Mouse (Mus musculus): ENCODE results near the gene E030018B13Rik. TPM values are rescaled to one million over a fixed set of nuclear protein-coding genes. Genes with fewer than 3 reads are reported as not detected.

The E030018B13Rik gene
- polyA plus RNA-seq, 1 experiment from 2014 or later = not detected

DNA sequence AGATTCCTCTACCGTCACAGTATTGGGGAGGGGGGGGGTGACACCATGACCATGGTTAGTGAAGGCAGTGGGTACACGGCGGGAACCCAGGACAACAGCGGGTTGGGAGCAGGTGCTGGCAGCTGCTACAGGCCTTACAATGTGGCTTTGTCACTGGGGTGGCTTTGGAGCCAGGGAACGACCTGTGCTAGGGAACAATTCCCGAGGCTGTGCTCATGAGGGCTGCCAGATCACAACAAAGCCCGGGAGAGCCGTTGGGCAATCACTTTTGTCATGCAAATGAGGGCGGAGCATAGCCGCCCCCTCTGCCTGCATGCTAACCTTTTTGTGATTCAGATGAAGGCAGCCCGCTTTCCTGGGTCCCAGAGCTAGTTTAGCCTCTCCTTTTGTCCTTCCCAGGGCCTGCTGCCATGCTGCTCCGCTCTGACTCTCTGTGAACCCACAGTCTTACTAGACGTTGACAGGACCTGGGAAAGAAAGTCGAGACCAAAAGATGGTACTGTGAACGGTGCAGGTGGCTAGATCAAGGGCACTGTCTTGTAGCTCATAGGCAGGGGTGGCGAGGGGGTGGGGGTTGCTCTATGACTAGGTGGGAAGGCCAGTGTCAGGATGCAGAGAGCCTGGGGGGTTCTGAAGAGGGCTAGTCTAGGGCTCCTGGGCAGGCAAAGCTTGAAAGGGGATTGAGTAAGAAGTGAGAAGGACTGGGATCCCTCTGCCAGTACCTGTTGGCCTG, 40.5 kb downstream of the E030018B13Rik start:
- Histone ChIP-seq H3K9me3 (replicated peaks; ENCODE audit: control insufficient read depth, low read length) (no peaks in the 10 kb centered on the region), H3K27ac (ENCODE audit: low read depth, low read length) (peak overlapping the region; percentile 98), H3K4me2 (ENCODE audit: low read length) (peak overlapping the region; percentile 4; the same call in 1 of the 2 replicates), H3K27me3 (replicated peaks; ENCODE audit: control insufficient read depth, insufficient read depth, low read length) (no peaks in the 10 kb centered on the region), H3K36me3 (ENCODE audit: control insufficient read depth, insufficient read depth, low read length) (no peaks in the 10 kb centered on the region), H3K4me1 (ENCODE audit: control insufficient read depth, insufficient read depth, low read length) (peaks cover 34% of the 10 kb centered on the region), H3K9ac (ENCODE audit: low read length) (peak overlapping the region; percentile 2; the same call in 1 of the 2 replicates), H3K4me3 (ENCODE audit: low read depth, low read length) (no peak overlapping the region)
- ATAC-seq (peak; percentile 93), DNase-seq (ENCODE audit: low spot score) (peak; percentile 95)
- WGBS = 3% methylated on average over 16 of the region's 16 CpGs

DNA sequence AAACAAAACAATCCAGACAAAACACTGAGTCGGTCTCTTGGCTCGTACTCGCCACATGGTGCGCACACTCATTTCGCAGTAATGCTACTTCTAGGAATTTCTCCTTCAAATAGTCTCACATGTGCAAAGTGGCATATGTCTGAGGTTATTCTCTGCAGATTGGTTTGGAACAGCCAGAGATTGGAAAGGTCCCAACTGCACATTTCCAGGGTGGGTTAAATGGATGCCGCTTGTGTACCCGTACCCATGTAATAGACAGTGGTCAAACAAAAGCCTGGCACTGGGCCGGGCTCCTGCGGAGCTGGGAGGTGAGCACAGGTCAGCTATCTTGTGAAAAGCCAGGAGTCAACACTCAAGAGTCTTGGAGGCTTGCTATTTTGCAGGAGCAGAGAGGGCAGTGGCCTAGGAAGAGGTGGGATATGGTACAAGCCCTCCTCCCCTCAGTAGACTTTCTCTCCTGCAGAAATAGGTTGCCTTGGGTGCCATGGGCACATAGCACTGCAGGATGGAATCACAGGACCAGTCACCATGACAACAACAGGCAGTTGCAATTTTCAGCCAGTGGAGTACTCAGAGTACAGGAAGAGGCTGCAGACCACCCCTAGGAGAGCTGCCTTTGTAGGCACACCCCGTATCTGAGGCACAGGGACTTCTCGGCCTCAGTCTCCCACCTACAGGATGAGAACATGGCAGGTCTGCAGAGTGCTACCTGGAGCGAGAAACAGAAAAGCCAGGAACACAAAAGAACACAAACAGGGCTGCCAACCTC, 41.4 kb downstream of the E030018B13Rik start:
- DNase-seq (ENCODE audit: low spot score) (peak; percentile 76), ATAC-seq (peak; percentile 52)
- H3K4me2 ChIP-seq (ENCODE audit: low read length) = peak overlapping the region; percentile 4; the same call in 1 of the 2 replicates

DNA sequence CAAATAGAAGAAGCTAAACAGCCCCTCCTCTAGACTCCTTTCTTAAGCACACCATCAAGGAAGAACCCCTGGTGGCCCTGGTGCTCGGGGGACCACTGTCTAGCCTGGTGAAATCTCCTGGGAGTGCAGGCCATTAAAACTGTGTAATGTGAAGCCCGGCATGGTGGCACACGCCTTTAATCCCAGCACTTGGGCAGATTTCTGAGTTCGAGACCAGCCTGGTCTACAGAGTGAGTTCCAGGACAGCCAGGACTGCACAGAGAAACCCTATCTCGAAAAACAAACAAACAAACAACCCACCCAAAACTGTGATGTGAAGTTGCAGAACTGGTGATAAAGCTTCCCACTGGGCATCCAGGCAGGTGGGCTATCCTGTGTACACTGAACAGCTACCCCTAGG, 47.0 kb downstream of the E030018B13Rik start:
- Histone ChIP-seq H3K4me1 (ENCODE audit: control insufficient read depth, insufficient read depth, low read length) (peaks cover 14% of the 10 kb centered on the region), H3K4me2 (ENCODE audit: low read length) (no peak overlapping the region), H3K27ac (ENCODE audit: low read depth, low read length) (no peak overlapping the region), H3K4me3 (ENCODE audit: low read depth, low read length) (no peak overlapping the region), H3K36me3 (ENCODE audit: control insufficient read depth, insufficient read depth, low read length) (no peaks in the 10 kb centered on the region), H3K9me3 (replicated peaks; ENCODE audit: control insufficient read depth, low read length) (no peaks in the 10 kb centered on the region), H3K9ac (ENCODE audit: low read length) (no peak overlapping the region), H3K27me3 (replicated peaks; ENCODE audit: control insufficient read depth, insufficient read depth, low read length) (no peaks in the 10 kb centered on the region)
- DNase-seq (ENCODE audit: low spot score) = no peak
- no peak for ATAC-seq
- WGBS = 72% methylated on average over 5 of the region's 5 CpGs

More for the DNA sequence above, 41.4 kb downstream of the E030018B13Rik start:
- WGBS = 34% methylated on average over 12 of the region's 12 CpGs
- H3K36me3 ChIP-seq (ENCODE audit: control insufficient read depth, insufficient read depth, low read length) = no peaks in the 10 kb centered on the region
- peaks cover 28% of the 10 kb centered on the region for H3K4me1 ChIP-seq (ENCODE audit: control insufficient read depth, insufficient read depth, low read length)
- no peaks in the 10 kb centered on the region for H3K9me3 ChIP-seq (replicated peaks; ENCODE audit: control insufficient read depth, low read length)
- H3K9ac ChIP-seq (ENCODE audit: low read length) = peak overlapping the region; percentile 14; the same call in 1 of the 2 replicates
- H3K27me3 ChIP-seq (replicated peaks; ENCODE audit: control insufficient read depth, insufficient read depth, low read length) = no peaks in the 10 kb centered on the region
- peak overlapping the region; percentile 98 for H3K27ac ChIP-seq (ENCODE audit: low read depth, low read length)
- no peak overlapping the region for H3K4me3 ChIP-seq (ENCODE audit: low read depth, low read length)

DNA sequence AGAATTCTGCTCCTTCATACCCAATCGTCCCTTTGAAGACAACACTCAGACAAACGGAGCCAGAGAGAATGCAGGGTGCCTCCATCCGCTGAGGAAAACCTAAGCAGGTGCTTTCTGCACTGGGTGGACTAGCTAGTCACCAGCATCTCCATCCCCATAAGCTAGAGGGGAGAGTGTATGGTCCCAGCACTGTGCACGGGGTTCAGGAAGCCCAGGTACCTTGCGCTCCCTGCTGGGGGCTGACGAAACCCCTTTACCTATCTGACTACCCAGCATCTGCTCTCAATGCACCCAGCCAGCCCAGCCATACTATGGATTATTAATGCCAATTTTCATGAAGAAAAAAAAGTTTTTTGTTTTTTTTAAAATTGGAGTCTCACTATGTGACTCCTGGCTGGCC, 47.5 kb downstream of the E030018B13Rik start:
- H3K4me1 ChIP-seq (ENCODE audit: control insufficient read depth, insufficient read depth, low read length) = peaks cover 10% of the 10 kb centered on the region
- ATAC-seq (no peak), DNase-seq (ENCODE audit: low spot score) (no peak)
- no peak overlapping the region for H3K27ac ChIP-seq (ENCODE audit: low read depth, low read length)
- H3K36me3 ChIP-seq (ENCODE audit: control insufficient read depth, insufficient read depth, low read length) = no peaks in the 10 kb centered on the region
- H3K27me3 ChIP-seq (replicated peaks; ENCODE audit: control insufficient read depth, insufficient read depth, low read length) = no peaks in the 10 kb centered on the region
- no peak overlapping the region for H3K4me3 ChIP-seq (ENCODE audit: low read depth, low read length)
- H3K4me2 ChIP-seq (ENCODE audit: low read length) = no peak overlapping the region
- no peaks in the 10 kb centered on the region for H3K9me3 ChIP-seq (replicated peaks; ENCODE audit: control insufficient read depth, low read length)
- H3K9ac ChIP-seq (ENCODE audit: low read length) = no peak overlapping the region
- 76% methylated on average over 6 of the region's 6 CpGs for WGBS

DNA sequence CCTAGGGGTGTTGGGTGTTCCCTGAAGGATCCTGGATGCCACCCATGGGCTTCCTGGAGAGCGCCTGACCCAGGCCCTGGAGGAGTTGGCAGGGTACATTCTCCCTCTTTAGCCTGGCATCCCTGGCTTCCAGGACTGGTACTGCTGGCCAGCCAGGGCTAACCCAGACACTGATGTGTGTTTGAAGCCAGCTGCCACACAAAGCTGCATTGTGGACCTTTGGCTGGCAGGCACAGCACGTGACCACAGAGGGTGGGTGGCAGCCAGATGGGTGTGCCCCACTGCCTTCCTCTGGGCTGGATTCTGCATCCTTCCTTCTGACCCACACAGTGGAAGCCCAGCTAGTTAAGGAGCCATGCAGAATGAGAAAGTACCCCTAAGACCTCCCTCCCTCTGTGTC, 48.5 kb downstream of the E030018B13Rik start:
- Histone ChIP-seq H3K4me2 (ENCODE audit: low read length) (no peak overlapping the region), H3K4me3 (ENCODE audit: low read depth, low read length) (no peak overlapping the region), H3K36me3 (ENCODE audit: control insufficient read depth, insufficient read depth, low read length) (no peaks in the 10 kb centered on the region), H3K9ac (ENCODE audit: low read length) (no peak overlapping the region), H3K4me1 (ENCODE audit: control insufficient read depth, insufficient read depth, low read length) (peaks cover 12% of the 10 kb centered on the region), H3K27me3 (replicated peaks; ENCODE audit: control insufficient read depth, insufficient read depth, low read length) (no peaks in the 10 kb centered on the region), H3K9me3 (replicated peaks; ENCODE audit: control insufficient read depth, low read length) (no peaks in the 10 kb centered on the region), H3K27ac (ENCODE audit: low read depth, low read length) (peak overlapping the region; percentile 71)
- peak; percentile 94 for ATAC-seq
- WGBS = 52% methylated on average over 2 of the region's 2 CpGs
- peak; percentile 83 for DNase-seq (ENCODE audit: low spot score)

DNA sequence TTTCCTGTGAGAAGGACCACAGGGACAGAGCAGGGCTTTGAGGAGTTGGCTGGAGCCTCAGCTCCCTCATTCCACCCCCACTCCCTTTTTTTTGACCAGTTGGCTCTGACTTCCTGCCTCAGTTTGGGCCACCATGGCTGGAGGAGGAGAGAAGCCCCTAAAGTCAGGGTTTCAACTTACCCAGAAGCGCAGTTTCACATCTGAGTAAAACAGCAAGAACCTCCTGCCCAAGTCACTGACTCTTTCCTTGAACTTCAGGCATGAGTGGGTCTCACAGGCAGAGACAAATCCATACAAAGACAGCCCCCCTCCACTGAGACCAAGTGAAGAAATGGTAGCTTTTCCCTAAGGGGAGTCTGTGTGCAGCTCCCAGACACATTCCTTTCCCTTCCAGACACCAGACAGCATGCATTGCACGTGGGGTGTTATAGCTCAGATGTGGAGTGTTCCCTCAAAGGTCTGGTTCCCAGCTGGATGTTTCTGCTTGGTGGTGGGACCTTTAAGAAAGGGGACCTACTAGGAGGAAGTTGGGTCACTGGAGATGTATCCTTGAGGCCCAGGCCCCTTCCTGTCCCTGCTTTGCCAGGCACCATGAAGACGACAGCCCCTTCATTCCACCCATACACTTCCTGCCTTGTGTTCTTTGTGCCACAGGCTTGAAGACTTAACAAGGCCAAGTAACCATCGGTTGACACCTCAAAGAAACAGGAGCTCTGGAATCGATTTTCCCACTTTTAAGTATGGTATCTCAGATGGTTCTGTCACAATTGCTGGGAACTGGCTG, 49.2 kb downstream of the E030018B13Rik start:
- Histone ChIP-seq H3K27ac (ENCODE audit: low read depth, low read length) (peak overlapping the region; percentile 71), H3K9ac (ENCODE audit: low read length) (no peak overlapping the region), H3K4me1 (ENCODE audit: control insufficient read depth, insufficient read depth, low read length) (peaks cover 16% of the 10 kb centered on the region), H3K27me3 (replicated peaks; ENCODE audit: control insufficient read depth, insufficient read depth, low read length) (no peaks in the 10 kb centered on the region), H3K4me3 (ENCODE audit: low read depth, low read length) (no peak overlapping the region), H3K4me2 (ENCODE audit: low read length) (no peak overlapping the region), H3K9me3 (replicated peaks; ENCODE audit: control insufficient read depth, low read length) (no peaks in the 10 kb centered on the region), H3K36me3 (ENCODE audit: control insufficient read depth, insufficient read depth, low read length) (no peaks in the 10 kb centered on the region)
- ATAC-seq (no peak; the same call in 1 of the 2 replicates), DNase-seq (ENCODE audit: low spot score) (no peak)
- WGBS = 81% methylated on average over 5 of the region's 5 CpGs

DNA sequence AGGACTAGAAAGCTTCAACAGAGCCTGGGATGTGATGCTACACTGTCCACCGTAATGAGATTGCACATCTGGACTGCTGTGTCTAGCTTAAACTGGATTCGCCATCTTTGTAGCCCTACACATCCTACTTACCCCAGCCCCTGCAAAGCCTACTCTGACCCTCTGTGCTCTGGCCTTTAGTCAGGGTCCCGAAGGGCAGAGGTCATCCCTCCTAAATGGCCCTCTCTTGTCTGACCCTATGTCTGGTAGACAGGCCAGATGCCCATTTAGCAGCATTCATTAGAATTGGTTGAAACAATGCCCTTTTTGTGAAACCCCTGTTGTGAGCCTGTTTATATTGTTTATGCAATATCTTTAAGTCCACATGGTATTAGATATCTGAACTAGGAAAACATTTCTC, 53.3 kb downstream of the E030018B13Rik start:
- Histone ChIP-seq H3K4me2 (ENCODE audit: low read length) (no peak overlapping the region), H3K9ac (ENCODE audit: low read length) (no peak overlapping the region), H3K4me3 (ENCODE audit: low read depth, low read length) (no peak overlapping the region), H3K27ac (ENCODE audit: low read depth, low read length) (no peak overlapping the region), H3K9me3 (replicated peaks; ENCODE audit: control insufficient read depth, low read length) (no peaks in the 10 kb centered on the region), H3K4me1 (ENCODE audit: control insufficient read depth, insufficient read depth, low read length) (peaks cover 15% of the 10 kb centered on the region), H3K36me3 (ENCODE audit: control insufficient read depth, insufficient read depth, low read length) (no peaks in the 10 kb centered on the region), H3K27me3 (replicated peaks; ENCODE audit: control insufficient read depth, insufficient read depth, low read length) (no peaks in the 10 kb centered on the region)
- WGBS = 63% methylated on average over 3 of the region's 3 CpGs
- DNase-seq (ENCODE audit: low spot score) = no peak
- ATAC-seq = no peak
